Mouse (Mus musculus) urinary bladder, postnatal 4 days (tissue): Measurements from ENCODE around the gene Sh3rf1.
A peak's percentile ranks its signal among the peaks of the same experiment; 100 is the strongest.

Experiments
- DNase-seq, 2 experiments: peaks; one replicate each; pipeline ENCODE4 v3.0.0; 2021 to 2022; ENCODE audit warnings: low spot score in 2 of 2

Gene Sh3rf1

DNA sequence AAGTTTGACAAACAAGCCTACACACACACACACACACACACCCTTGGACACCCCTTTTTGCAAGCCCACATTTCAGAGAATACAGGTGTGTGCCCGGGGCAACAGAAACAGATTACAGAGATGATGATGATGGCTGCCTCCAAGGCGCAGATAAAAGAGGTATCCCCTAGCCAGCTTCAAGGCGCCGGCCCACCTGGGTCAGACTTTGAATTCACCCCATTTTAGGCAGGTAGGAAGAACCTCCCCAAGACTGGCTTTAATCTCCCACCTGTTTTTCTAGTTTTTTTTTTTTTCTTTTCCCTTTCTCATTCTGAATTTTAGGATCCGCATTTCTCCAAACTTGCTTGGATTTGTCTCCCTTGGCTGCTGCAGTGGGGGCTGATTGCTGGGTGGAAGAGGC, 389 bp upstream of the Sh3rf1 start:
- no peak for DNase-seq

GRCm38 (mm10) chr8:61224380-61225092, 864 bp downstream of the Sh3rf1 start:
- peak in 1 of 2 experiments; percentile 44 for DNase-seq

- no peak for DNase-seq
Measured at GRCm38 (mm10) chr8:61225581-61226395, 2.1 kb downstream of the Sh3rf1 start.

DNA sequence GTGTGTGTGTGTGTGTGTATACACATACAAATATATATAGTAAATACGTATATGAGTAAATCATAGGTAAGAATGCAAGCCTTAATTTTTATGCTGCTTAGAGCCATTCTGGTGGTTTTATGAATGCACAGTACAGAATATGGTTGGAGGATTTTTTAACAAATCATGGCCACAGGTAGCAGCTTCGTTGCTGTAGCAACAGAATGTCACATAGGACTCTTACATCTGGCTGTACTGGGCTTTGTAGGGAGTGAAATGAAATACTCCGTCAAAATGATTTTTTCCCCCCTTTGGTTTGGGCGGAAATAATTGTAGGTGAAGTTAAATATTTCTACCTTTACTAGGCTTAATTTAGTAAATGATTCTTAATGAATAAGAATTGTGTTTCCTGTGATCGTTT, 3.0 kb downstream of the Sh3rf1 start:
- no peak for DNase-seq

DNA sequence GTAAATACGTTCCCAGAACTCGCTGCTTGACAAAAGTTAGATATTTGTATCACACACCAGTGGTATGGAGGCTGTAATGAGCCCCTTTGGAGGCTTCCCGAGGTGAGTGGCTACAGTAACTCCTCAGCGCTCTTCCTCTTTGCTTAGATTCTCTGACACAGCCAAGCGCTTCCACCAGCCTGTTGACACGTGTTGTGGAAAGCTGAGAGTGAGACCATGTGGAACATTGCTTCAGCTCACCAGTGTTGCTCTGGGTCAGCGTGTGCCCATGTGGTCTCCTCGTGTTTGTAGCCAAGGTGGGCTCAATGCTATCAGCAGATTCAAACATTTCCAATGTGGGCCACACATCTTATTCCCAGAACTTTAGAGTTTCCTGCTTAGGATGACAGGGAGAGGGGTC, 5.0 kb downstream of the Sh3rf1 start:
- DNase-seq: no peak

DNA sequence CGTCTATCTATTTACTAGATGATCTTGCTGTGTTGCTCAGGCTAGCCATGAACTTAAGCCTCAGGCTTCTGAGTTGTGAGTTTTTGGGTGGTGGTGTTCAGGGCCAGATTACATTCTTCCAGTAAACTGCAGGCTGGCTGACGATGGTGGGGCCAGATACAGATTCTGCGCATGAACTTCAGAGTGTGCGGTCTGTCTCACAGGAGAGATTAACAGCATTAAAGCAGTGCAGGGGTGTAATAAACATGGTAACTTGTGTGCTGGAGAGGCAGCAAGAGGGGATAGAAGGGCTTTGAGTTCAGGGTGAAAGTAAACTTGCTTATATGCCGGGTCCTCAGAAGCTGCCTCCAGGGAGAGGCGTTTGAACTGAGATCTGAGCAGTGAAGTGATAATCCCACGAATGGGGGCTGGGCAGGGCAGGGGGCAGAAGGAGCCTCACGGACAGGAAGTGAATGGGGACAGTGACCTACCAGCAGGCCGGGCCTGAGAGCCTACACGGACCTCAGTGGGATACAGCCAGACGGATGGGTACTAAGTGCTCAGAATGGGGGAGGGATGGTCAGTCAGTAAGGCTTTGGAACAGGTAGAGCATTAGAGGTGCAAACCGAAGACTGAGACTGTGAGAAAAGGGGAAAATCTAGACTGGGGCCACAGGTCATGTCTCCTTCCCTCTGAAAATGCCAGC, 6.0 kb downstream of the Sh3rf1 start:
- DNase-seq: no peak

DNA sequence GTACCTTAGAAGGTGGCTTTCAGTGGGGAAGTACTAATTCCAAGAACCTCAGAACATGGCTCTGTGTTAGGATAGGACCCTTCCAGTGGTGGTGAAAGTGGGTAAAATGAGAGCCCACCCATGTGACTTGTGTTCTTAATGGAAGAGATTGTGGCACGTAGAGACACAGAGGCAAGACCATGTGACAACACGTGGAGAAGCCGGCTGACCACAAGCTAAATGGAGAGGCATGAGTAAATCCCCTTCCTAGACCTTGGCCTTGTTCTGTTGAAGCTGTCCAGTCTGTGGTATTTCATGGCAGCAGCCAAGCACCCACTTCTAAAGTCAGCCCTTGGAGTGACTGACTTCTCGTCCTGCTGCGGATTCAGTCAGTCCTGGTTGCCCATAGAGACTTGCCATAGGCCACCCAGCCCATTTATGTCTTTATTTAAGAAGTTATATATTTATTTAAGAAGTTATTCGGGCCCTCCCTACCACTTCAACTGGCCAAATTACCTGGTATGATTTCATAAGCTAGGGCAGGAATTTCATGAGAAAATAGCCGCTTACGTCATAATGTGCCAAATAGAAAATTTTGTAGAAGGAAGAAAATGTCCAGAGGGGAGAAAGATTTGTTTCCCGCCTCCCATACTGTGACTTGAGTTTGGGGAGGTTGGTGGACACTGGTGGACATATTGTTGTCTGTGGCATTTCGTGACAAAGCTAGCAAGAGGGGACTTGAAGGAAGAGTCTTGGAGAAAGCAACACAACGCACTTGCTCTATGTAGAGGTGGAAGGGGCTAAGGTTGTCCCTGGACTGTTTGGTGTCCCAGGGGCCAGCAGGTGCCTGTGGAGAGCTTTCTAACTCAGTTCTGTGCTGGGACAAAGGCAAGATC, 7.4 kb downstream of the Sh3rf1 start:
- no peak for DNase-seq

DNA sequence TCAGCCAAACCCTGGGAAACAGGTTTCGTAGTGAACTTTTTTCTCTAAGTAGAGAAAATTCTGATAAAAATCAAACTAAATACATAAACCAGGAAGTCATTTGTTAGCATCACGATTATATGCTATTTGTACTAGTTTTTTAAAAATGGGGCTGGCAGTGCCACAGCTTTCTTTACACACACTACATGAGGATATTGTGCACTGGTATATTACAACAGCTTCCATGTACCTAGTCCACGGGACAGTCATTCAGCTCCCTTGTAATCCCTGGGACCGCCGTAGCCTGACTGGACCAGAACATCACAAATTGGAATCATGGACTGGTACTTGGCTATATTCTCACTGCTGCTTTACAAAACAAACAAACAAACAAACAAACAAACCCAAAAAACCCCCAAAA, 11.8 kb downstream of the Sh3rf1 start:
- DNase-seq: no peak

DNA sequence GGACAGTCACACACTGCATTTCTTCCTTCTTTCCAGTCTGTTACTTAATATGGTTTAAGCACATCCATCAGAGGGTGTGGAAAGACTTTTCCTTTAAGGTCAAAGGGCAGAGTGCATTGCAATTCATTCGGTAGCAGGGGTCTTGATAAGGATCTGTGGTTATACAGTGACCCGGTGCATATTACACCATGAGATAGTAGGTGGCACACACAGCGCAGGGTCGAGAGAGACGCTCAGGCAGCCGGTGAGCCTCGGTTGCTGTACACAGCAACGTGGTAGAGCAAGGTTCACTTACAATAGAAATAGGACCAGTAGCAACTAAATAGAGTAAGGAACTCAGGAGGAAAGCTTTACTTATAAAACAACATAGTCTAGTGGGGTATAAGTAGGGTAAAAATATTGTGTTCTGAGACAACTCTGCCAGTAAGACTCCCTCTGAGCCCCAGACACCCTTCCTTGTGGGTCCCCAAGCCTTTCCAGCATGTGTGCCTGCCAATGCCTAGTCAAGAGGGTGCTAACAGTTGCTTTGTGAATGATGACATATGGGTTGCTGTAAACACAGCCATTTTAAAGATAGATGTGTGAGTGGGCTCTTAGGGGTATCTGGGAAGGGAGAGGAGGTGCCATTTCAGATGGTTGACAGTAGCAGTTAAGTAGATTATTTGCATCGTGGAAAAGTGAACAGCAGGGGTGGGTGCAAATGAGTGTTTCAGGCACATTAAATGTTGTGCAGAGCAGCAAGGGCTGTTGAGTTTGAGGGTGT, 13.0 kb downstream of the Sh3rf1 start:
- DNase-seq: no peak

DNA sequence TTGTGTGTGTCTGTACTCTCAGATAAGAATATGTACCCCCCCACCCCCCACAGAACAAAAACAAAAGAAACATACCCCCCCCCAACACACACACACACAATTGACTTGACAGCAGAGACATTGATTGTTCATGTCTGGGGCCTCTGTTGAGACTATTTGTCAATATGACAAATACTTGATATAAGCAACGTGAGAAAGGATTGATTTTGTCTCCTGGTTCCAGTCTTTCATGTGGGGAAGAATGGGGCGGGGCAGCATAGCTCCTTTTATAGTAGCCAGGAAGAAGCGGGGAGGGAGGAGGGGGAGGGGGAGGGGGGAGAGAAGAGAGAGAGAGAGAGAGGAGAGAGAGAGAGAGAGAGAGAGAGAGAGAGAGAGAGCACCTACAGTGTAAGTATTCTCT, 15.9 kb downstream of the Sh3rf1 start:
- DNase-seq: no peak

- no peak for DNase-seq
Measured at GRCm38 (mm10) chr8:61241229-61241628, 17.6 kb downstream of the Sh3rf1 start.

GRCm38 (mm10) chr8:61242896-61243295, 19.2 kb downstream of the Sh3rf1 start:
- DNase-seq: no peak

GRCm38 (mm10) chr8:61243491-61243890, 19.8 kb downstream of the Sh3rf1 start:
- no peak for DNase-seq

- DNase-seq: no peak
Measured at GRCm38 (mm10) chr8:61244157-61244556, 20.5 kb downstream of the Sh3rf1 start.

DNA sequence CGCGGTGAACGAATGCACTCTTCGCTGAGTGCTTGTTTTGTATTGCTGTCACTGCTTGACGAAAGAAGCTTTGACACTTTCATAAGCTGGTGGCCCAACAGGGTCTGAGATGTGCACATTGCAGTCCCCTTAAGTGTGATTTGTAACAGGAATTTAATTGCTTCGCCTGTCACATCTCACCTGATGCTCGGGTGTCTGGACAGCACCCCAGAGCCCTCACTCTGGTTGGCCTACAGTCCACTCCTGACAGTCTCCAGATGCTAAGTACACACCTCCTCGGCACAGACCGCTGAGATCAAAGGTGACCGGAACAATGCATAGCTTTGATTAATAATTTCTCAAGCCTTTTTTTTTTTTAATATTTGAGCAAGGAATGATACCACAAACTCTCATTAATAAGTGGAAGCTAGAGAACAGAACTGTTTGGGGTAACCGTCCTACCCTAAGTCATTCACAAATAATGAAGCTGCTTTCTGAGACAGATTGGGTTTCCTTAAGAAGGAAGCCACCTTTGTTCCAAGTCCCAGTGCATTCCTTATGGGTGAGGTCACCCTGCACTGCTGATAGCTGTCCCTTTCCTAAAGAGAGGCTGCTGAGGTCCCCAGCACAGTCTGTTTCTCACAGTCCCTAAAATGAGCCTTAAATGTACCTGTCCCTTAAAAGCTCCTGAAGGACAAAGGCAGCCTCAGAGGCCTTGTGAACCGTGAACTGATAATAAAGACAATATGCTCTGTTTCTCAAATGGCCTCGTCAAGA, 23.8 kb downstream of the Sh3rf1 start:
- DNase-seq: no peak

GRCm38 (mm10) chr8:61249511-61249910, 25.8 kb downstream of the Sh3rf1 start:
- DNase-seq: no peak

GRCm38 (mm10) chr8:61254196-61254595, 30.5 kb downstream of the Sh3rf1 start:
- DNase-seq: no peak

DNA sequence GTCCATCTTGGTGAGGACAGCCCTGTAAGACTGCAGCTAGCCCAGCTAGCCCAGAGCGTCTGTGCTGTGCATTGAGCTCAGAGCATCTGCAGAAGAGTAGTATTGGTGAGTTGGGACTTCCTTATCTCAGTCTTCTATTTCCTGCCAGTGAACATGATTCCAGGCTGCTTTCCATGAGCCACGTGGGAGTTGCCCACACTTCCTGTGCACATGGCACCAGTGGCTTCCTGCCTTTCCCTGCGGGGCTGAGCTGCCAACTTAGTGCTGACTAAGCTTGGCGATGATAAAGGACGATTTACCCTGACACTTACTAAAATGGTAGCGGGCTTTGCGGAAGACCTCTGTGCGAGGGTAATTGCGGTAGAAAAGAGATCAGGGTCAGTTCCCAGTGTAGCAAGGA, 35.2 kb downstream of the Sh3rf1 start:
- DNase-seq: no peak

- DNase-seq: no peak
Measured at GRCm38 (mm10) chr8:61259526-61259925, 35.9 kb downstream of the Sh3rf1 start.

- no peak for DNase-seq
Measured at GRCm38 (mm10) chr8:61260530-61260929, 36.9 kb downstream of the Sh3rf1 start.
